Mouse (Mus musculus) kidney, adult 8-10 months (tissue): Measurements from ENCODE around the gene Ptprr.

ENCODE experiments used
- DNase-seq, 2 experiments: peaks; one replicate each; pipeline ENCODE4 v3.0.0; 2022

The Ptprr gene

DNA sequence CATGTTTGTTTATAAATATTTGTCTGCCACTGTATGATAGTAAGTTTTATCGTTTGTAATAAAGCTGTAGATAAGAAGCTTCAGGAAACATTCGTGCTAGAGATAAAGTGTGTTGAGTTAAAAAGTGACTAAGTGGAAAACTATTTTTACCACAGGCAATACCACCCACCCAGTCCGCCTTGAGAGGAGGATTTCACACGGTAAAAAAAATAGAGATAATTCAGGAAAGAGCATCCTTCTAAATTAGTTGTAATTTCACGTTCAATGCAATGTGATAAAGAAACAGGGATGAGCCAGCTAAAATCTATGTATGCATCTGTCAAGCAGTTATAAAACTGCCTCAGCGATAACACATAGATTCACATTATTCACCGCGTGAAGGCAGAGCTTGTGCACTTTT is 99.0 kb downstream of the Ptprr start:
- DNase-seq = no peak

DNA sequence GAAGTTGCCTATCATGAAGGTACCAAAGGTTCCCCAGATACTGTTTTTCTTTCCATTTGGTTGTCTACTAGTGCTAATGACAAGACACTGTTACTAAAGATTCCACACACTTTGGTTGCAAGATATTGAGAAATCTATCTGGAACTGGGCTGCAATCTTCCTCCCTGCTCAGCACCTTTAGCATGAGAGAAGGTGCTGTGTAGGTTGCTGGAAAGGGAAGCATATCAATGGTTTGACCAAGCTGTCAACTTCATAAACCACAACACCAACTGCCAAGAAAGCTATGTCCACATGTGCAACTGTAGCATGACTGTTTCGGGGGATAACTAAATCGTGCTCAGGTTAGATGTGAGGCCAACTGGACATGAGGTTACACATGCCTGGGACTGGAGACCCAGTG is 103.5 kb downstream of the Ptprr start:
- no peak for DNase-seq

DNA sequence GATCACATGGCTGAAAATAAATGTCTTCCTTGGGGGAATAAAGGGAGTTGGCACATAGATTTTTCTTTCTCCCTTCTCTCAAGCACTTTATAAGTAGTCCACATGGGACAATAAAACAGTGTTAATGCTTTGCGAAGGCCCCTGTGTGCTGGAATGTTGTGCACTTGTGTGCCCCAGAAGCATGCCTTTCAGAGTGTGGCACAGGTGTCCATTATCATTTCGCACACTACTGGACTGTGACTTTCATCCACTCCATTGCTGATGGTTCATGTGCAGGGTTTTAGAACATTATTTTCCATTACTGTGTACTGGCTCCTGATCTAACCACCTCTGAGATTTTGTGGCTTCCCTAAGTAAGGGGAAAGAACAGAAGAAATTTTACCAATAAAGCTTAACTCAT is 105.8 kb downstream of the Ptprr start:
- no peak for DNase-seq

DNA sequence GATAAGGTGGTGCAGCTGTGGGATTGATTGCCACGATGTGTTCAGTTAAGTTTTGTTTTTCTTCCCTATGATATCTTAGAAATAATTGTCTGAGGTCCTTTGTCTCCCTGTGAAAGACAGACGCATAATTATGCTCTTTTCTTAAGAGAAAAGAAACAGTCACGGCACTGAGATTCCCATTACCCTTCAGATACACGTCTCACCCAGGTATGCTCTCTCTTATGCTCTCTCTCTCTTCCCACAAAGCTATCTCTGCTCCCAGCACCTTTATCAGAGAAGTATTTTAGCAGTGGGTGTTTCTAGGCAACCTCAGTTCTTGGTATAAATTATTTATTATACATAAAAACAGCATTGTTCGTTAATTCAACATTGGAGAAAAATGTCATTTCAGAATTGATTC is 107.4 kb downstream of the Ptprr start:
- DNase-seq = no peak

DNA sequence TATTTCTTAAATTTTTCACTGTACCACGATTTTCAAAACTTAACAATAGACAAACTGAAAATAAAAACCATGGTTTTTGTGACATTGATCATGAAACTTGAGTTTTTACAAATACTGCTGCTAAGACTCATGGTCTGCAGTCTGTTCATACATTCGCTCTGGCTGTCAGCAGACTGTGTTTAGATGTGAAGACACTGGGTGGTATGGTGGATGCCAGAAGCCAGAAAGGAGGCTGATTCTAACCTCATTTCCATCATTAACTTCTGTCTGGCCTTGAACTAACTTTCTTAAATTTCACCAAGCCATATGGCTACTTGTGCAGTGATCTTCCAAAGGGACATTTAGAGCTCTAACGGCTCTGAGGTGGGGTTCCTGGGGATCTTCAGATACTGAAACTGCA is 112.4 kb downstream of the Ptprr start:
- DNase-seq = no peak

DNA sequence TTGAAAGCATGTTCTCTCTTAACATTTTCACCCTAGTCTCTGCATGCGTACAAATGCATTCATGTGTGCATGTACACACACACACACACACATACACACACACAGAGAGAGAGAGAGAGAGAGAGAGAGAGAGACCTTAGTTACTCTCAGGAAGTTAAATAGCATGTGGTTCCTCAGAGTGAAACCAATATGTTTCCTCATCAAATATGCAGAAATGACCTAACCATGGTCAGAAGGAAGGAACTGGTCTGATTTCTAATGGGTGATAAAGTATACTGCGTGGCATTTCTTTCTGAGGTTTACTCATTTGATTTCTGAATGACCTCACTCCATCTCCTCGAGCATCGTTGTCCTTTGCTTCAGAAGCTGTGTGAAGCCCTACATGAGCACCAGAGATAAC is 113.2 kb downstream of the Ptprr start:
- no peak for DNase-seq

DNA sequence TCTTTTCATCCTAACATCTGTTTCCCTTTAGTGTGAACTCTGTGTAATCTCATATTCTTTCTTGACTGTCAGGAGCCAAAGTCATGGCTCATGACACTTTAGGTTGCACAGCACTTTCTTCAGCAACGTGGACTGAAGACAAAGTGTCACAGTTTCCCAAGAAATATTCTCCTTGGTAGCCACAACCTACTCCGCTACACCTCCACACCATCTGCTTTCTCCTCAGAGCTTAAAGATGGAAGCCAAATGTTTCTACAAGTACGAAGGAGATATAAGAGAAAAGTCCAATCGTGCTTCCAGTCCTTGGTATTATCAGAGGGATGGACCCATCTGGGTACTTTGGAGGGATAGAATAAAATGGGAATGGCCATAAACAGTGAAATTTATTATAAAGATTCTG is 114.2 kb downstream of the Ptprr start:
- no peak for DNase-seq

DNA sequence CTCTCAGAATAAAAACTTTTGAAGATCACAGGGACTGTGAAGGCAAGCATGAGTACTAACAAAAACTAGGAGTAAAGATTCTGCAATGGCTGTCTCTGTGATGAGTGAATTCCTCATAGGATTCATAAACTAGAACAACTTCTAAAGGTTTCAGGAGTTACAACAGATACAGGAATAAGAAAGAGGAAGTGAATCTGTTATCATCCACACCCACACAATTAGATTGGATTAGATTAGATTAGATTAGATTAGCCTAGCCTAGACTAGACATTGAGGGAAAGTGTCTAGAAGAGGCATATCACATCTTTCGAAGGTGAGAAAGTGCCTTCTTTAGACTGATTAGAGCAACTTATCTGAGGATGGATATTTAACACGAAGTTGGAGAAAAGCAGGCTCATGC is 117.2 kb downstream of the Ptprr start:
- DNase-seq = no peak

DNA sequence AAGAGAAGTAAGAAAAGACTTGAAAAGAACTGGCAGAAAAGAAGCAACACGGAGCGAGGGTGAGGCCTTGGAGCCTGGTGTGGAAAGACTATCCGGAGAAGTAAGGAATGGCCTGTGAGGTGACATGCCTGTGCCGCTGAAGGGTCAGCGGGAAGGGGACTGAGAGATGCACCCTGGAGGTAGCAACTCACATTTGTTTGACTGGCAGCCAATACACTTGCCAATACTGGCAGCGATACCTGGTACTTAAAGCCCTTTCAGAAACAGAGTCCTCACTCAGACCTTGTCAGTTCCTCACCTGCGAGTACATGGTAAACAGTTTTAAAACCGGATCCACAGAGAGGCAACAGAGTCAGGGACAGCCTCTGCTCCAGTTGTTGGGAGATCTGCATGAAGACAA is 122.2 kb downstream of the Ptprr start:
- no peak for DNase-seq

DNA sequence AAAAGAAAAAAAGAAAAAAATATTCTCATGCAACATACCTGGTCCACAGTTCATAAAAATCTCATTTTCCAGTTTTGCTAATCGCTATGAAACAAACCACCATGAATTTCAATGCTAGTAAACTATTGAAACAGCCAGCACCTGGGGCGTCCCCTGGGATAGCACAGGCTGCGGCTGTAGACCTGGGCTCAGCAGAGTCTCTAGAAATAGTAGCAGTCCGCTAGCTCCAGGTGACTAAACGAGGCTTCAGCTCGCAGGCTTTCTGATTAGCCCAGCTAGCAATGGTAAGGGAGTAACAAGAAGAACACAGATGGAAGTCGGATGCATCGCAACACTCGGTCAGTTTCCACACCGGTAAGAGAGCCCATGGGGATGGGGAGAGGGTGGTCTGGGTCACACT is 125.7 kb downstream of the Ptprr start:
- DNase-seq = no peak

DNA sequence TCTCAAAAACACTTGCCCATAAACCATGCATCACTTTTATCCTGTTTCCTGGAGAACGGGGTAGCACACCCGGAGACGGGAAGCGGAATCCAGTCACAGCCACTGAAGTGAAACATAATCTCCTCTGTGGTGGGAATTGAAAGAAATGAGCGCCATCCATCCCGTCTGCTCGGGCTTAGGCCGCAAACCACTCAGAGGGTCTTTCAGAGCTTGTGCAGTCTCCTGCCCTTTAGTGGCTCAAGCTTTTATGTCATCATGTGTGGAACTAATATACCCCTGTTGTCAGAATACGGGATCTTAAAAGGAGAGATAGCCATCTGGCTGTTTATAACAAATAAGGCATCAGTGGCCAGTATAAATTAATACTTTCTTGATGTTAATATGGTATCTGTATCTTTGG is 128.1 kb downstream of the Ptprr start:
- no peak for DNase-seq

DNA sequence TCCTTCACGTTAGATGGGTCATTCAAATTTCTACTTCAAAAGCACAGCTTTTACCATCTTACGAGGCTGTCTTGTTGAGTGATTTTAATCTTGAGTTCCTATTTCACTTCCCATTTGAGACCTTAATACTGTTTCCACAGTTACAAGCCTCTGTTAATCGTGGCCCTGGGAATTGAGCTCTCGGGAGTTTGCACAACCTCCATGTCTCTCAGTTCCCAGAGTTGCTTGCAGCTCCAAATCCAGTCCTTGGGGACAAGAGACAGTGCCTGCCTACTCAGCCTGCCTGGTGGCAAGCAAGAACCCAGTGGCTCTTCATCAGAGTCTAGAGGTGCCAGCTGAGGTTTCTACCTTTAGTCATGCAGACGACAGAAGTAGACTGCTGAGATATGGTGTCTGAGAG is 136.7 kb downstream of the Ptprr start:
- no peak for DNase-seq

DNA sequence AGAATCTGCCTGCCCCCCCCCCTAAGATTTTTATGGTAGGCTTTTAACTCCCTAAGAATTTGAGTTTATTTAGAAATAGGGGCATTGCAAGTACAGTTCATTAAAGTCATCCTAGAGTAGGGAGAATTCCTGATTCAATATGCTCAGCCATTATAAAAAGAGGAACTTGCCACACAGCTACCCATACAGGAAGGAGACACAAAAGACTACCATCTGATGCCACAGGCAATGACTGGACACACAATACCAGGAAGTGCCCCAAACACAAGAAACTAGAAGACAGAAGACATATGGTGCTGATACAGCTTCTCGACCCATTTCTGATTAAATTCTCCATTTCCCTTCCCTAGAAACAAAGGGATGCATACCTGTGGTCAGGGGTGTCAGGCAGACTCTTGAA is 138.7 kb downstream of the Ptprr start:
- no peak for DNase-seq

DNA sequence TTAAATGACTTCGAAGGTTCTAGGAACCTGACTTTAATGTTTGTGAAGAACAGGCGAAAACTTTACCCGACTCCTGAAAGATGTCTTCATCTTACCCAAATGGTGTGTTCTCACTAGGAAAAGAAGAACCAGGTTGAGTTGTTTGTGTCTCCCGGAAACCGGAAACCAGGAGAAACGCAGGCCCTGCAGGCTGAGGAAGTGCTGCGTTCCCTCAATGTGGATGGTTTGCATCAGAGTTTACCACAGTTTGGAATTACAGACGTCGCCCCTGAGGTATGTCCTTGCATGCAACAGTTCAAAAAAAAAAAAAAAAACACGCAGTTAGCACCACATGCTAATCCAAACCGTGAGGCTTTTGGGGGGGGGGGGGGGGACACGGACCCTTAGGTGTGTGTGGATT is 144.3 kb downstream of the Ptprr start:
- no peak for DNase-seq

DNA sequence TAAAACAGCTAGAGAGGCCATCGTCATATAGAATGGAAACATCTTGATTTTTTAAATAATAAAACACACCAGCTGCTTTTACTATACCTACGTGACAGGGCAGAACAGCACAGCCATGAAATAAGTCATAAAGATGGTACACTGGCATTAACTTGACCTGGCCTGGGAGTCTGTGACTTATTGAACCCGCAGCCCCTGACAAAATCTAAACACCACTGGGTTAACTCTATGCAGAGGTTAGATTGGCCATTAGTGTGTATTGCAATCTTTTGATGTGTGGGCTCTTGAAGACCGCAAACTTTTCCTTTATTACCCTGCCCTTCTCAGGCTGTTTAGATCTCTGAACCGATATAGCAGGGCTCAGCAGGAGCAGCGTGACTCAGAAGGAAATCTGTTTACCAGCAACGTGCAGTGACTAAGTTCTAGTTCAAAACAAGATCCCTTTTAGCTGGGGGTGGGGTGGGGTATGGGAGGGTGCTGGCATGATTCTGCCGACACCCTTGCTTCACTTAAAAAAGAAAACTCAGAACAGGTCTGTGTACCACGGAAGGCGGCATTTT is 157.4 kb downstream of the Ptprr start:
- peak in 1 of 2 experiments; percentile 14 for DNase-seq

DNA sequence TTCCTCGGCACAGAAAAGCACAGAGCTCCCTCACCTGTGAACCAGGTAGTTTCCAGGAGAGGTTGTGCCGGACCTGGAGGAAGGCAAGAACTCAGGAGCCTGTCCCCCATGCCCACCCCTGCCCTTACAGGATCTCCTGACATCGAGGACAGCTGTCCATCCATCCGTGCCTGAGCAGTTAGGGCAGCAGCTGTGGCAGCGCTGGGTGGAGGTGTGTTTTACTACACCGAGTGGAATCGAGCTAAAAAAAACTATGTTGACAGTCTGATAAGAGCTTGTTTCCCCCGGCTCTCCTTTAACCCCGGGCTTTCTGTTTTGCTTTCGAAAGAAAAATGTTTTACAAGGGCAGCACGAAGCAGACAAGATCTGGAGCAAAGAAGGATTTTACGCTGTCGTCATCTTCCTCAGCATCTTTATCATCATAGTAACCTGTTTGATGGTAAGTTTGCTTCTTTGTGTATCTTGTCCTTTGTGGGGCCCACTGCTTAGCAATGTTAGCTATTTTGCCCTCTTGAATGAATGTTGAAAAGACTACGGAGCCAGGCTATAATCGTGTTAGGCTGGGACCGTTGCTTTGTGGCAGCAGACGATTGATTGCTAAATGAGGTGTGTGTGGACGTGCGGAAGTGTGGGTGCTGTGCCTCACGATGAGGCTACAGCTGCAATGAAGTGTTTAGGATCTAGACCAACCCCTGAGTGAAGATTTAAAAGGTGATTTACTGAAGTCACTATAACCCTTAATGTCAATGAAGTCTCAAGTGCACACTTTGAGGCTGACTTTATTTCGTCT is 159.6 kb downstream of the Ptprr start:
- DNase-seq = no peak

DNA sequence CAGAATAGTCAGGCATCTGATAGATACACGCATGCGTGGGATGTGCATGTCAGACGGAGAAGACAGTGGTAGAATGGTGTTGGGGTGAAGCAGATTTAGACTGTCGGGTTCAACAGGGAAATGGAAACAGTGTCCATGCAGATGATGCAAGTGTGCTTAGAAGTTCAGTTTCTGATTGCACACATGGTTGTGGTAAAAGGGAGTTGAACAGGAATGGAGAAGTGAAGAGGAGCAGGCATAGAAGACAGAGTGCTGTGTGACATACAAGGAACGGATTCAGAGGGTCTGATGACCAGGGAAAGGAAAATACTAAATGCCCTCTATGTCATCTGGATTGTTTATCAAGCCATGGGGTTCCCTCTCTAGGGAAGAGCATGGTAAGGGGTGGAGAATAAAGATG is 163.2 kb downstream of the Ptprr start:
- DNase-seq = no peak

DNA sequence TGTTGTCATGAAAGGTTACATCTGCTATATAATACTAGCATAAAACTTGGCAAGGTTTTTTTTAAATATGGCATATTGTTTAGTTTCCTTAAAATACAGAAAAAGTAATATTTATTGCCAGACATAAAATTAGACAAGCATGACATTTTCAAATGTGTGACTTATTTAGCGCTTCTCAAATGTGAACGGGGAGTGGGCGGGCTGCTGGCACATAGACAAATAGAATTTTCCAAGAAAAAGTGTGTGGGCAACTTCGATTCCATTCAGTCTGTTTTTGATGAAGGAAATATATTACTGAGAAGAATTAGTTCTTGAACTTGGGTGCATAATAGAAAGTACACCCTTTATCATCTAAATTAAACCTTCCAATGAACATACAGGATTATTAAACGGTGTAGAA is 164.2 kb downstream of the Ptprr start:
- DNase-seq = no peak

DNA sequence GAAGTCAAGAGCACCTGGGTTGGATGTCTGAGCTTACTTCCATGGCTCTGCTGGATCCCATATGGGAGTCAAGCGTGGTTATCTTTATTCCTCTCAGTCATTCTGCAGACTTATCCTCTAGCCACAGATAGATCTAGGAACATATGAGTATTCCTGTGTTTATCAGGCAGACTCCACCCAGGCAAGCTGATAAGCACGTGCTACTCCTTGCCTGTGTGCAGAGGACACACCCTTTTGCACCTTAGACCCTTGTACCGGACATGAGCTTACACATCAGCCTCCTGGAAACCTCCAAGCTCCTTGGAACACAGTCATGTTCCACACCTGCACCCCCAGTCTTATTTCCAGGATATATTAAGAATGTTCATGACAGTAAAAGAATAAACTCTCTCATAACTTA is 165.2 kb downstream of the Ptprr start:
- no peak for DNase-seq

DNA sequence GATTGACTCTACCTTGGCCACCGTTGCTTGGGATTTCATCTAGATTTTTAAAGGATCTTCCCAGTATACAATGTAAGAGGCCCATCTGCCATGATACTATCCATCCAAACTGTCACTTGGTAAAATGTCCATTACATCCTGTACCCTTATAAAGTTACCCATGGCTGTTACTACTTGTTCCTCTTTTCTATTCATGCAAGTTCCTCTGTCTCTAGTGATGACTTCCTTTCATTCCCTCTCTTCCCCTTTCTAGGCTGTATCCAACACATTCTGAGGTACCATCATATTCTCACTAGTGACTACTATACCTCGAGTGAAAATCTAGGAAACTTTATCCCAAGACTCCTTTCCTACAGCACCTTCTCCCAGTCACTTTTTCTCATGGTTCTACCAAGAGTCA is 173.7 kb downstream of the Ptprr start:
- no peak for DNase-seq

DNA sequence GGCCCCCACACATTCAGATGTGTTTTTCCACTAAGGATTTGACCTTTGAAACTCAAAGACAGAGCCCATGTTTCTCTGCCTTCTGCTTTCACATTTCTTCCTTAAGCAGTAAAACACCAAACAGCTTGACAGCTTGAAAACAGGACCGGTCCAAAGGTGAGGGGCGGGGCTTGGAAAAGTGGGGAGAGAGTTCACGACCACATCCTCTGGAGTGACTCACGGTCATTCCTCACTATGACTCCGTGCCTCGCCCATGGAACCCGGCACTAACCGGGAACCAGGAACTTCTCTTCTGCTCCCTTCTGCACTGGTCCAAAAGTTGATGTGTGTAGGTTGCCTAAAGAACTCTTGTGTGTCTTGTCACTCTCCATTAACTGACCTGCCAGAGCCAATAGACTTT is 174.3 kb downstream of the Ptprr start:
- DNase-seq = peak in 1 of 2 experiments; percentile 13

DNA sequence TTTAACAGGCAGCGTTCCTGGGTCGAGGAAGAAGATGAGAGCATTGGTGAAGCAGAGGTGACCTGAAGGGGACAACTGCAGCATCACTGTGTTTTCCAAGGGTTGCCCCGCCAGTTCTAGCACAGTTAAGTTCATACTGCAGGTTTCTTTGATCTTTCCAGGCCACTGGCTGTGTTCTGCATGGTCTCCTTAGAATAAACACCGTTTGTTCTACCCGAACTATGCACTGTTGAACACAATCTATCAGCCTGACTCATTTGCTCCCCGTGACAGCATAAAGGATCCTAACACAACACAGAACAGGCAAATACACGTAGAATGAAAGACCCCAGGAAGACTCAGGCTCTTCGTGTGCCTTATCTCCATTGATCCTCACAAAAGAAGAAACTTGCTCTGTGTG is 176.4 kb downstream of the Ptprr start:
- DNase-seq = no peak

DNA sequence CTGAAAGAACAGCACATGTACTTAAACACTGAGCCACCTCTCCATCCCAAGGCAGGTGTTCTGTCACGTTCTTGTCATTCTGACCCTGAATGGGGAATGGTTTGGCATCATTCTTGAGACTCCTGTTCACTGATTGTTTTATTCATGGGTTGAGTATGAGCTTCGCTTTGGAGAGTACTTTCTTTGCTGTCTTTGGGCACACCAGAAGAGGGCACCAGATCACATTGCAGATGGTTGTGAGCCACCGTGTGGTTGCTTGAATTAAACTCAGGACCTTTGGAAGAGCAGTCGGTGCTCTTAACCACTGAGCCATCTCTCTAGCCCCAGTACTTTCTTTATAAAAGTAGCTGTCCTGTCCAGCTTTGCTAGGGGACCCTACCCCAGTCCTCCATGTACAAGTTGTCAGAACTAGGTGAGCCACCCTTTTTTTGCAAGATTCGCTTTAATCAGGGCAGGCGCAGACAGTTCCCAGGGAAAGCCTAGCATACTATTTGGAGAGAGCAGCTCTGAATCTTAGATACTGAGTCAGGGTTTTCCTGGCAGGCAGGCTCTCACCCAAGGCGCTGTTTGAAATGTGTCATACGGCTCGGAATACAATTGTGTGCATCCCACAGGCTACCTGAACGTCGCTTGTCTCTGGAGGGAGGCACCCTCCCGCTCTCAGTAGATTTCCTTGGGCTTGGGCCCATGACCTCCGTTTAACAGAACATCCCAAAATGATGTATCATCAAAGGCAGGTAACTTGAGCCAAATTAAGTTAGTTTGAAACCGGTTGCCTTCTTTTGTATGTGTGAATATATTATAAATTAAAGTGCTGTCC is 178.8 kb downstream of the Ptprr start:
- no peak for DNase-seq

DNA sequence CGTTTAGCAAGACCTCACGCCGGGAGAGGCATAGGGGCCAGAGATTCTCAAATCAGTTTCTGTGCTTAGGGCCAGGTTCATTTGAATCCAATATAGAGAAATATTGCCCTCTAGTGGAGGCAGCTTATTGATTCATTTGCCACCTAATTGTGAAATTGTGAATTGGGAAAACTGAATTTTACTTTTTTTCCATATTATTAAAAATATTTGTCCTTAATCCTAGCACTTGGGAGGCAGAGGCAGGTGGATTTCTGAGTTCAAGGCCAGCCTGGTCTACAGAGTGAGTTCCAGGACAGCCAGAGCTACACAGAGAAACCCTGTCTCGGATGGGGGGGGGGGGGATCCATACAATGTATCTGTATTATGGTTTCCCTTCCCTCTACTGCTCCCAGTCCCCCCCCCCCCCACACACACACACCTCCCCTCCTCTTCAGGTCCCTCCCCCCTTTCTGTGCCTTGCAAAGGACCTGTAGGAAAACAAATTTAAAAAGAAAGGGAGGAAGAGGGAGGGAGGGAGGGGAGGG is 179.5 kb downstream of the Ptprr start:
- DNase-seq = no peak
